Mouse (Mus musculus) liver, adult (tissue): Measurements from ENCODE around the gene Tns1.
A peak's percentile ranks its signal among the peaks of the same experiment; 100 is the strongest.

Experiments used
- GATA4 ChIP-seq: IDR thresholded peaks from 2 replicates; pipeline ENCODE4 v1.6.1; 2014; ENCODE audit warnings: mild to moderate bottlenecking, low read length; ENCODE audit not compliant: insufficient replicate concordance

The Tns1 gene

GRCm38 (mm10) chr1:74084065-74084705 lies 40.1 kb downstream of the Tns1 start:
- no peak for TF ChIP-seq GATA4

GRCm38 (mm10) chr1:74082841-74083463 lies 41.3 kb downstream of the Tns1 start:
- no peak for TF ChIP-seq GATA4

GRCm38 (mm10) chr1:74081573-74081989 lies 42.7 kb downstream of the Tns1 start:
- 0 out of 2 replicates have a peak, but pooled peaks have one; percentile 13 for TF ChIP-seq GATA4

- no peak for TF ChIP-seq GATA4
Observed at GRCm38 (mm10) chr1:74077353-74077752, 46.9 kb downstream of the Tns1 start.

GRCm38 (mm10) chr1:74076230-74076629 lies 48.0 kb downstream of the Tns1 start:
- no peak for TF ChIP-seq GATA4

GRCm38 (mm10) chr1:74074693-74075485 lies 49.4 kb downstream of the Tns1 start:
- TF ChIP-seq GATA4: no peak

GRCm38 (mm10) chr1:74073791-74074190 lies 50.5 kb downstream of the Tns1 start:
- no peak for TF ChIP-seq GATA4

- no peak for TF ChIP-seq GATA4
Observed at GRCm38 (mm10) chr1:74070745-74071144, 53.5 kb downstream of the Tns1 start.

GRCm38 (mm10) chr1:74070001-74070551 lies 54.2 kb downstream of the Tns1 start:
- TF ChIP-seq GATA4: no peak

- TF ChIP-seq GATA4: no peak
Observed at GRCm38 (mm10) chr1:74069085-74069835, 55.0 kb downstream of the Tns1 start.

- no peak for TF ChIP-seq GATA4
Observed at GRCm38 (mm10) chr1:74068366-74069084, 55.7 kb downstream of the Tns1 start.

GRCm38 (mm10) chr1:74067866-74068265 lies 56.4 kb downstream of the Tns1 start:
- TF ChIP-seq GATA4: no peak

- no peak for TF ChIP-seq GATA4
Observed at GRCm38 (mm10) chr1:74066576-74066975, 57.7 kb downstream of the Tns1 start.

- TF ChIP-seq GATA4: no peak
Observed at GRCm38 (mm10) chr1:74066061-74066460, 58.2 kb downstream of the Tns1 start.
